9 mouse cellular contexts compared by ENCODE assay signal in genomic region chr11:117618214-117618613, GRCm38 (mm10). TPM values are rescaled to one million over a fixed set of nuclear protein-coding genes. Genes with fewer than 3 reads are reported as not detected.
DNase-seq lines count a peak whose midpoint lies in the region; ATAC-seq and TF ChIP-seq lines count a peak whose summit lies in the region.
"Had no signal": no experiment of that assay in that cellular context is flagged by ENCODE, and none has a peak within 500 bp of the region (broad histone marks: within the 10 kb centered on the region; RNA-seq: fewer than 3 reads in every experiment).

No protein-coding gene starts in this region.

- no peaks in the 10 kb centered on the region for H3K79me2 ChIP-seq in liver, adult 2 months (ENCODE audit: control insufficient read depth, insufficient read depth, low read length)

- H3K4me3 ChIP-seq in liver, adult 2 months (ENCODE audit: insufficient read depth, low read depth, low read length): no peak overlapping the region
- H3K4me3 ChIP-seq in liver, embryonic 12.5 days: no peak overlapping the region
- H3K4me3 ChIP-seq in hindbrain, embryonic 13.5 days: no peak overlapping the region
- H3K4me3 ChIP-seq in neural tube, embryonic 14.5 days (ENCODE audit: low read depth, low read length): no peak overlapping the region

- no peaks in the 10 kb centered on the region for H3K27me3 ChIP-seq in liver, adult 2 months (ENCODE audit: control insufficient read depth, insufficient read depth, low read length)
- H3K27me3 ChIP-seq in liver, embryonic 12.5 days (replicated peaks): peaks cover 82% of the 10 kb centered on the region
- H3K27me3 ChIP-seq in hindbrain, embryonic 13.5 days: peaks cover 30% of the 10 kb centered on the region
- no peaks in the 10 kb centered on the region for H3K27me3 ChIP-seq in neural tube, embryonic 14.5 days (ENCODE audit: control insufficient read depth, insufficient read depth, low read length)

- 15% methylated on average over 3 of the region's 3 CpGs for WGBS in liver, adult 2 months
- WGBS in liver, embryonic 12.5 days (ENCODE audit: insufficient replicate concordance): 22% methylated on average over 3 of the region's 3 CpGs
- WGBS in hindbrain, embryonic 13.5 days: 6% methylated on average over 3 of the region's 3 CpGs
- 2% methylated on average over 3 of the region's 3 CpGs for WGBS in neural tube, embryonic 14.5 days

- H3K36me3 ChIP-seq in liver, adult 2 months (ENCODE audit: control insufficient read depth, insufficient read depth, low read length): no peaks in the 10 kb centered on the region
- H3K36me3 ChIP-seq in liver, embryonic 12.5 days: no peaks in the 10 kb centered on the region
- H3K36me3 ChIP-seq in hindbrain, embryonic 13.5 days: no peaks in the 10 kb centered on the region
- H3K36me3 ChIP-seq in neural tube, embryonic 14.5 days (ENCODE audit: control insufficient read depth, insufficient read depth, low read length): no peaks in the 10 kb centered on the region
- H3K36me3 ChIP-seq: embryonic facial prominence, embryonic 12.5 days had no signal

- no peak overlapping the region for H3K9ac ChIP-seq in liver, adult 2 months (ENCODE audit: low read depth, low read length)
- no peak overlapping the region for H3K9ac ChIP-seq in liver, embryonic 12.5 days
- H3K9ac ChIP-seq in hindbrain, embryonic 13.5 days: peak overlapping the region; percentile 46; the same call in 1 of the 2 replicates
- peak overlapping the region; percentile 5; the same call in 1 of the 2 replicates for H3K9ac ChIP-seq in neural tube, embryonic 14.5 days (replicated peaks; ENCODE audit: low read depth, low read length)
- H3K9ac ChIP-seq: embryonic facial prominence, embryonic 12.5 days had no signal

- H3K27ac ChIP-seq in liver, adult 2 months (replicated peaks; ENCODE audit: insufficient read depth, low read depth, low read length): no peak overlapping the region
- H3K27ac ChIP-seq in liver, embryonic 12.5 days: no peak overlapping the region
- H3K27ac ChIP-seq in hindbrain, embryonic 13.5 days: peak overlapping the region; percentile 84
- H3K27ac ChIP-seq in neural tube, embryonic 14.5 days (ENCODE audit: low read depth, low read length): peak overlapping the region; percentile 22

- 0 out of 2 replicates have a peak, but pooled peaks have one; percentile 3 for TF ChIP-seq CTCF in liver, adult 2 months (IDR thresholded peaks at IDR 0.05; ENCODE audit: low read depth, low read length)

- TF ChIP-seq POLR2A in liver, adult 2 months (IDR thresholded peaks at IDR 0.05; ENCODE audit: extremely low read depth, insufficient read depth, low read length): no peak

- H3K4me1 ChIP-seq in liver, adult 2 months (ENCODE audit: control insufficient read depth, insufficient read depth, low read length): peaks cover 9% of the 10 kb centered on the region
- peaks cover 6% of the 10 kb centered on the region; the same call in 1 of the 2 replicates for H3K4me1 ChIP-seq in liver, embryonic 12.5 days
- H3K4me1 ChIP-seq in hindbrain, embryonic 13.5 days (replicated peaks): peaks cover 37% of the 10 kb centered on the region
- H3K4me1 ChIP-seq in neural tube, embryonic 14.5 days (ENCODE audit: control insufficient read depth, insufficient read depth, low read length): peaks cover 28% of the 10 kb centered on the region

- no peaks in the 10 kb centered on the region for H3K9me3 ChIP-seq in liver, embryonic 12.5 days (replicated peaks)
- no peaks in the 10 kb centered on the region for H3K9me3 ChIP-seq in hindbrain, embryonic 13.5 days
- H3K9me3 ChIP-seq in neural tube, embryonic 14.5 days (ENCODE audit: control insufficient read depth, low read length): no peaks in the 10 kb centered on the region
- H3K9me3 ChIP-seq: embryonic facial prominence, embryonic 12.5 days had no signal

- DNase-seq in liver, adult 2 months (ENCODE audit: extremely low read depth, low read depth, low spot score): peak; percentile 95
- DNase-seq in kidney, postnatal 36 days: peak; percentile 59 to 64
- DNase-seq in urinary bladder, adult 2 months (ENCODE audit: low spot score): no peak
- DNase-seq in right cerebral cortex, postnatal 25 days: no peak

- H3K4me2 ChIP-seq in liver, embryonic 12.5 days: no peak overlapping the region
- 0 out of 2 replicates have a peak overlapping the region, but pooled peaks have one; percentile 8 for H3K4me2 ChIP-seq in hindbrain, embryonic 13.5 days
- peak overlapping the region; percentile 3; the same call in 1 of the 2 replicates for H3K4me2 ChIP-seq in neural tube, embryonic 14.5 days (ENCODE audit: low read depth, low read length)

- no peak for ATAC-seq in liver, embryonic 12.5 days
- ATAC-seq in hindbrain, embryonic 13.5 days (ENCODE audit: low FRiP score): no peak
- ATAC-seq in neural tube, embryonic 14.5 days (ENCODE audit: low read depth): peak; percentile 65
- no peak for ATAC-seq in megakaryocyte, adult 5-6 weeks (ENCODE audit: poor library complexity, severe bottlenecking)

RNA-seq across cellular contexts. Expression of gene Tnrc6c, which starts 35.9 kb away (rescaled TPM):
- total RNA-seq in liver, adult 2 months (2014; rRNA removed): 6.3 and 8.3 TPM in 2 replicates
- 4.1 and 5.7 TPM in 2 replicates for polyA plus RNA-seq in liver, adult 2 months (2012; rRNA removed)
- 4.7 and 4.8 TPM in 2 replicates for polyA plus RNA-seq in liver, embryonic 12.5 days (2016; fragmentation: Nextera tagmentation; extraction: Ambion mirVana)
- polyA plus RNA-seq in hindbrain, embryonic 13.5 days (2015; fragmentation: Nextera tagmentation; extraction: Ambion mirVana): 24.9 and 27.3 TPM in 2 replicates
- polyA plus RNA-seq in neural tube, embryonic 14.5 days (2014; fragmentation: Nextera tagmentation; extraction: Ambion mirVana): 30.6 and 32.5 TPM in 2 replicates
- 11.9 and 19.1 TPM in 2 replicates for polyA plus RNA-seq in urinary bladder, adult 2 months (2012; rRNA removed)
- 16.3 and 19.1 TPM in 2 replicates for total RNA-seq in megakaryocyte, adult 5-6 weeks (2015)
- 17.9 and 20.4 TPM in 2 replicates for total RNA-seq in megakaryocyte, adult 5-6 weeks (2017)

Comparison
In these comparisons a context has a peak if more than half of its experiments do, and no peak if none do; other contexts are left out.
1. DNase-seq: peak in liver, adult 2 months (single experiment) and kidney, postnatal 36 days (2 of 2); none in urinary bladder, adult 2 months (single experiment) and right cerebral cortex, postnatal 25 days (single experiment).
2. H3K27ac ChIP-seq: peak in hindbrain, embryonic 13.5 days (single experiment) and neural tube, embryonic 14.5 days (single experiment); none in liver, adult 2 months (single experiment) and liver, embryonic 12.5 days (single experiment).
3. H3K9ac ChIP-seq: peak in hindbrain, embryonic 13.5 days (single experiment) and neural tube, embryonic 14.5 days (single experiment); none in liver, adult 2 months (single experiment) and liver, embryonic 12.5 days (single experiment).